Mouse (Mus musculus) lung, adult 2 months (tissue): ENCODE data around the gene Rnf34.

Experiments
- CTCF ChIP-seq: fragments of 200-500 bp; IDR thresholded peaks from 2 replicates; pipeline ENCODE4 v1.5.1; 2011; ENCODE audit warnings: mild to moderate bottlenecking, low read length, control low read depth; ENCODE audit not compliant: insufficient read depth
- POLR2A ChIP-seq: fragments of 200-500 bp; IDR thresholded peaks from 2 replicates; pipeline ENCODE4 v1.6.1; 2011; ENCODE audit warnings: low read depth, mild to moderate bottlenecking, control low read depth, low read length, borderline replicate concordance; ENCODE audit errors: extremely low read depth

DNA sequence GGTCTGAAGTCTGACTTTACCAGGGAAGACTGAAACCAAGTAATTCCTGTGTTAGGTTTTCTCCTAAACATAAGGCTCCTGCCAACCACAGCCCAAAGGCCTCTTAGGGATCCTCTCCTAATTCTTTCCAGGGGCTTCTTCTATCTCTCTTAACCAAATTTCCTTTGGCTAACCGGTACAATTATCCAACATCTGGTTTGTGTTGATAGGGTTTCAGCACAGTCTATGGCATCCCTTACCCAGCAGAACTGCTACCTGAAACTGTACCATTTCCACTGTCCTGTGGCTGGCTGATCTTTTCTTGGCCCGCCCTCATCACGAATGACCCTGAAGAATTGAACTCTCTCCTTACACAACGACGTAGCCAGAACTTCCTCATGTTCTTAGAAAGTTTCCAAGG lies 53.3 kb downstream of the Rnf34 start:
- TF ChIP-seq POLR2A (no peak), CTCF (no peak)
